Mouse (Mus musculus) lung, adult 2 months (tissue): Measurements from ENCODE around the gene S100a2.

ENCODE experiments used
- CTCF ChIP-seq: fragments of 200-500 bp; IDR thresholded peaks from 2 replicates; pipeline ENCODE4 v1.5.1; 2011; ENCODE audit warnings: mild to moderate bottlenecking, low read length, control low read depth; ENCODE audit not compliant: insufficient read depth
- POLR2A ChIP-seq: fragments of 200-500 bp; IDR thresholded peaks from 2 replicates; pipeline ENCODE4 v1.6.1; 2011; ENCODE audit warnings: low read depth, mild to moderate bottlenecking, control low read depth, low read length, borderline replicate concordance; ENCODE audit errors: extremely low read depth

- TF ChIP-seq POLR2A (no peak), CTCF (no peak)
These were observed 7.7 kb downstream of the S100a2 start for GRCm38 (mm10) chr3:90597736-90598135.
